Mouse (Mus musculus): ENCODE measurements around the gene Pip5k1b.

- TF ChIP-seq CTCF (IDR thresholded peaks at IDR 0.05; ENCODE audit: extremely low read depth, insufficient read length, insufficient replicate concordance, low read depth, low read length) (no peak), POLR2A (IDR thresholded peaks at IDR 0.05; ENCODE audit: low read depth, low read length) (no peak)
Observed at GRCm38 (mm10) chr19:24543386-24544350, 12.0 kb downstream of the Pip5k1b start.

Data from small intestine, adult 2 months (tissue).